Mouse (Mus musculus) limb, embryonic 12.5 days (tissue): ENCODE measurements around the gene Fgfr1op. TPM values are rescaled to one million over a fixed set of nuclear protein-coding genes. Genes with fewer than 3 reads are reported as not detected.

Experiments
- ATAC-seq: fragments of 200-750 bp; cut with Nextera tagmentation; 2 replicates; pipeline ENCODE4 v1.8.0; 2017; ENCODE audit warnings: low read depth, moderate TSS enrichment; ENCODE audit not compliant: insufficient number of reproducible peaks, insufficient read depth, low FRiP score, low TSS enrichment
- H3K27ac ChIP-seq: fragments of 300-500 bp; sonication (generic); 2 replicates; pipeline ENCODE4 v1.5.1; 2016; ENCODE audit warnings: mild to moderate bottlenecking, moderate library complexity
- H3K27me3 ChIP-seq: fragments of 300-500 bp; sonication (generic); 2 replicates; pipeline ENCODE4 v1.6.1; 2016; ENCODE audit warnings: mild to moderate bottlenecking, moderate library complexity
- H3K36me3 ChIP-seq: fragments of 300-500 bp; sonication (generic); 2 replicates; pipeline ENCODE4 v1.6.1; 2016; ENCODE audit warnings: mild to moderate bottlenecking, moderate library complexity
- H3K4me1 ChIP-seq: fragments of 300-500 bp; sonication (generic); replicated peaks from 2 replicates; pipeline ENCODE4 v1.6.1; 2016
- H3K4me2 ChIP-seq: fragments of 300-500 bp; sonication (generic); 2 replicates; pipeline ENCODE4 v1.6.1; 2016; ENCODE audit warnings: mild to moderate bottlenecking, moderate library complexity
- H3K4me3 ChIP-seq: fragments of 300-500 bp; sonication (generic); replicated peaks from 2 replicates; pipeline ENCODE4 v1.5.1; 2016; ENCODE audit warnings: mild to moderate bottlenecking
- H3K9ac ChIP-seq: fragments of 300-500 bp; sonication (generic); replicated peaks from 2 replicates; pipeline ENCODE4 v1.6.1; 2016; ENCODE audit warnings: mild to moderate bottlenecking, moderate library complexity
- H3K9me3 ChIP-seq: fragments of 300-500 bp; sonication (generic); 2 replicates; pipeline ENCODE4 v1.6.1; 2016; ENCODE audit warnings: mild to moderate bottlenecking, moderate library complexity
- WGBS: fragments of 180-500 bp; shearing (Covaris S2); methylation state at CpG from one replicate; pipeline ENCODE4 v1.1.7; 2016; 5-methylcytosine and 5-hydroxymethylcytosine counted together
- polyA plus RNA-seq: library from polyadenylated mRNA; unstranded; fragments of >200 nt; fragmentation: Nextera tagmentation; extraction: Ambion mirVana; gene quantifications from 2 replicates; pipeline ENCODE4 v1.2.1, GENCODE M21; 2016

Fgfr1op gene
- polyA plus RNA-seq, 1 experiment from 2014 or later, result 49.8 TPM

DNA sequence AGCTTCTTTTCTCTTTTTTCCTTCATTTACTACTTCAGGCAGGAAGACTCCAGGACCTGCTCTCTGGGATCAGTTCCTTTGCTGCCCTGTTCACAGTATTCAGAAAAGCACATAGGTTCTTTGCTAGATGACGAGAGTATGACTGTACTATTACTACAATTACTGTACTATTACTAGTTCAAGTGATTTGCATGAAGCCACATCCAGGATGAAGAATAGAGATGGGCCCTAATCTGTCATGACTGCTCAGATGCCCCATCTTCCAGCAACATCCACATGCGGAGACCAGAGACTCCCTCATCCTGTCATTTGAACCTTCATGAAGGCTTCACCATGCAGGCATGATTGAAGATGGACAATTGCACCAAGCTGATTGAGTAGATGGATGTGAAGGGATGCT lies 44.4 kb downstream of the Fgfr1op start:
- ATAC-seq, result no peak
- H3K36me3 ChIP-seq, result no peaks in the 10 kb centered on the region
- WGBS, result 91% methylated on average over 2 of the region's 2 CpGs

DNA sequence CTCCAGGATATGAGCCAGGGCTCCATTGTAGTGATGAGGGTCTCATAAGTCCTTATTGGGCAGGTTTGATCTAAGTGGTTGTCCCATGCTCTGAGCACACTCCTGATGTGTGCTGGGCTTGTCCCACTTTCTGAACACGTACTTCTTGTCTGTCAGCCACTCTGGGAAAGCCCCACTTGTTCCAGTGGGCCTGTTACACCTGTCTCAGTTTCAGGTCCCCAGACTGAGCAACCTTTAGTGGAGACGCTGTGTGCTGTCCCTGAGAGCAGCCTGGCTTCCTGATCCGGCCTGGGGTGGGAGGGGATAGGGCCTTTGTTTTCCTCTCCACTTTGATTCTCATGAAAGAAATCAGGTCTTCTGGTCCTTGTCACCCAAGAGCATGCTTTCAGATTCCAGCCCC lies 44.9 kb downstream of the Fgfr1op start:
- Histone ChIP-seq H3K4me1 (no peaks in the 10 kb centered on the region), H3K9ac (no peak overlapping the region), H3K27me3 (no peaks in the 10 kb centered on the region), H3K36me3 (no peaks in the 10 kb centered on the region), H3K27ac (no peak overlapping the region), H3K4me2 (no peak overlapping the region), H3K9me3 (no peaks in the 10 kb centered on the region), H3K4me3 (no peak overlapping the region)
- ATAC-seq, result no peak
- WGBS, result 61% methylated on average over 3 of the region's 3 CpGs

More for the DNA sequence above, 44.4 kb downstream of the Fgfr1op start:
- no peaks in the 10 kb centered on the region for H3K27me3 ChIP-seq
- H3K4me2 ChIP-seq, result no peak overlapping the region
- H3K9ac ChIP-seq, result no peak overlapping the region
- H3K4me1 ChIP-seq, result no peaks in the 10 kb centered on the region
- H3K9me3 ChIP-seq, result no peaks in the 10 kb centered on the region
- H3K27ac ChIP-seq, result no peak overlapping the region
- no peak overlapping the region for H3K4me3 ChIP-seq

DNA sequence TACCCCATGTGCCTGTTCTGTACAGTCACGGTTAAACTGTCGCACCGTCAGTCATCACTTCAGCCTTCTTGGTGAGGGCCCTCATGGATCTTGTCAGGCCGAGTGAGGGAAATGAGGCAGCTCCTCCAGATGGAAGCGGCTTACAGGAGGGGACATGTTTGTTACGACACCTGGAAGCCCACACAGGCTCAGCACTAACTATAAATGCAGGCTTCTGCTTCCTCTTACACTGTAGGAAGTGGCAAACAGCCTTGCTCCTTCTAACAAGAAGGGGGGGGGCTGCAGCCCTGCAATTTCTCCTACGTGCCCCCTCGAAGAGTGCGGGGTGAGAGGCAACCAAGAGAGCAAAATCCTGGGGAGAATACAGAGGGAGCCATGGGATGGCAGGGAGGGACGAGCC lies 45.4 kb downstream of the Fgfr1op start:
- no peak for ATAC-seq
- Histone ChIP-seq H3K4me2 (no peak overlapping the region), H3K4me3 (no peak overlapping the region), H3K36me3 (no peaks in the 10 kb centered on the region), H3K9me3 (no peaks in the 10 kb centered on the region), H3K27ac (no peak overlapping the region), H3K4me1 (no peaks in the 10 kb centered on the region), H3K27me3 (no peaks in the 10 kb centered on the region), H3K9ac (no peak overlapping the region)
- 76% methylated on average over 10 of the region's 10 CpGs for WGBS

DNA sequence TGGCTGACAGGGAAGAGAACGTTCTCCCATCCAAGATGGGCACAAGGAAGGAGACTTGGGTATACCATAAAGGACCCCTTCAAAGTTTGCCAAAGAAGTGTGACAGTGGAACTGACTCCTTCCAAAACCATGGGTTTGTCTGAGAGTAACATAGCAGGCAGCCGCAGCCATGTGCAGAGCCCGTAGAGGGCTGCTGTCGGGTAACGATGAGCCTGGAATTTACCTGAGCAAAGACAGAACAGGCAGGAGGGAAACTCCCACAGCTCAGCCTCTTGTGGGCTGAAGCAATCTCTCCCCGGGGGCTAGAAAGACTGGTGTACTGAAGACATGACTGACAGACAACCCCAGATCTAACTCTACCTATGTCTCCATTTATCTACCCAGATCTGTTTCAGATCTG lies 46.1 kb downstream of the Fgfr1op start:
- Histone ChIP-seq H3K9ac (no peak overlapping the region), H3K4me1 (no peaks in the 10 kb centered on the region), H3K36me3 (no peaks in the 10 kb centered on the region), H3K9me3 (no peaks in the 10 kb centered on the region), H3K27ac (no peak overlapping the region), H3K4me2 (no peak overlapping the region), H3K4me3 (no peak overlapping the region), H3K27me3 (no peaks in the 10 kb centered on the region)
- WGBS, result 85% methylated on average over 6 of the region's 6 CpGs
- no peak for ATAC-seq

DNA sequence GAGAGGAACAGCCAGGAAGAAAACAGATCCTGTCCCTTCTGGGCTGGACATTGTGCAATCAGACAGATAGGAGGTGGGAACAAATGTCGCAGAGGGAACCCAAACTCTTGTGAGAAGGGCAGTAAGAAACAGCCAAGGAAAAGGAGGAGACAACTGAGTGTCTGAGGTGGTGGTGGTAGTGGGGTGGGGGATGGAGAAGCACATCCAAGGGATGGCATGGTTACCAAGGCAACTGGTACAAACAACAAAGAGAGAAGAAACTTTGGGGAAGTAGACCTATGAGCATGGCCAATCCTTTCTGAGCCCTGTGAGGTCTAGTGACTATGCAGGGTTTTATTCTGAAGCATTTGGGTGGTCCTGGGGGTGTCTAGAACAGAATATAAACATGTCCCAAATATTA lies 49.1 kb downstream of the Fgfr1op start:
- no peaks in the 10 kb centered on the region for H3K4me1 ChIP-seq
- no peaks in the 10 kb centered on the region for H3K36me3 ChIP-seq
- H3K27ac ChIP-seq, result no peak overlapping the region
- no peak for ATAC-seq
- no peaks in the 10 kb centered on the region for H3K9me3 ChIP-seq
- no peaks in the 10 kb centered on the region for H3K27me3 ChIP-seq
- no peak overlapping the region for H3K4me2 ChIP-seq
- no peak overlapping the region for H3K9ac ChIP-seq
- no peak overlapping the region for H3K4me3 ChIP-seq
- 91% methylated on average over 1 of the region's 1 CpGs for WGBS

DNA sequence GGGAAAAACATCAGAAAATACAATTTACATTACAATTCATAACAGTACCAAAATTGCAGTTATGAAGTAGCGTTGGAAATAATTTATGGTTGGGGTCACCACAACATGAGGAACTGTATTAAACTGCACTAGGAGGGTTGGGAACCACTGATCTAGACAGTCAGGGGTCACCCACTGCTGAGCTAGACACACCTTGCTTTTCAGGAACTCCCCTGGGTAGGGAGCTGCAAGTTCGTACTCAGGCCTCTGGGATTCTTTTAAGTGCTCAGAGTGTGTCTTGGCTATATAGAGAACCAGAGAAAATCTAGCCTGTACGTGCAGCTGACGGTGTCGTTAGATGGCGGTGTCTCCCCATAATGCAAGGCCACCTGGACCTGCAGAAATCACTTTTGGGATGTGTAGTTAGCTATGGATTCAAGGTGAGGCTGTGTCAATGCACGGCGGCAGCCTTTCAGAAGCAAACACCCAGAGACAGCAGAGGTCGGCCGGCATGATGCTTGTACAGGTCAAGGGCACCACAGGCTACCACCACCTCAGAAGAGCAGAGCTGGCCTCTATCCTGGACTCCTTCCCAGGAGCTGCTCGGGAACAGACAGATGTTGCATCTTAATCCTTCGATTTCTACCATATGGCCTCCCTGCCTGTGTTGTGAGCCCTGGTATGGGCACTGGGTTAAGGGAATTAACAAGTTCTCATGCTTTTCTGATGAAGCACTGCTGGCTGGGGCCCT lies 49.9 kb downstream of the Fgfr1op start:
- WGBS, result 88% methylated on average over 12 of the region's 12 CpGs
- no peaks in the 10 kb centered on the region for H3K36me3 ChIP-seq

DNA sequence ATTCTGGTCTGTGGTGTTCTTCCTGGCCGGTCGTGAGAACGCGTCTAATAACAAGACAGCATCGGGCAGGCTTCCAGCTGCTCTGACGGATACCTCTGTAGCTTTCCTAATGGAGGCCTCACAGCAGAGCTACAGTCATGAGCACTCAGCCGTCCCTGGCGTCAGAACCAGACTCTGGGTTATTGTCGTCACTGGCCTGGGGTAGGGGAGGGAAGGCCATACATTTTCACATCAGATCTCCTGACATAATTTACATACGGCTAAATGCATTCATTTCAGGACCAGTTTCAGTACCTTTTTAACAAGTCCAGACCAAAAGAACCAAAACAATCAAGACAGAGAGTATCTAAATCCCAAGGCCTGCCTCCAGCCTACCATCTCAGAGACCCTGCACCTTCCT lies 57.9 kb downstream of the Fgfr1op start:
- H3K4me1 ChIP-seq, result no peaks in the 10 kb centered on the region
- ATAC-seq, result no peak
- 90% methylated on average over 10 of the region's 10 CpGs for WGBS
- H3K4me2 ChIP-seq, result no peak overlapping the region
- H3K9me3 ChIP-seq, result no peaks in the 10 kb centered on the region
- no peak overlapping the region for H3K27ac ChIP-seq
- H3K4me3 ChIP-seq, result no peak overlapping the region
- no peaks in the 10 kb centered on the region for H3K27me3 ChIP-seq
- no peak overlapping the region for H3K9ac ChIP-seq
- H3K36me3 ChIP-seq, result no peaks in the 10 kb centered on the region

More for the DNA sequence above, 49.9 kb downstream of the Fgfr1op start:
- Histone ChIP-seq H3K9ac (no peak overlapping the region), H3K4me2 (no peak overlapping the region), H3K9me3 (no peaks in the 10 kb centered on the region), H3K4me1 (no peaks in the 10 kb centered on the region), H3K4me3 (no peak overlapping the region), H3K27me3 (no peaks in the 10 kb centered on the region), H3K27ac (no peak overlapping the region)
- no peak for ATAC-seq

DNA sequence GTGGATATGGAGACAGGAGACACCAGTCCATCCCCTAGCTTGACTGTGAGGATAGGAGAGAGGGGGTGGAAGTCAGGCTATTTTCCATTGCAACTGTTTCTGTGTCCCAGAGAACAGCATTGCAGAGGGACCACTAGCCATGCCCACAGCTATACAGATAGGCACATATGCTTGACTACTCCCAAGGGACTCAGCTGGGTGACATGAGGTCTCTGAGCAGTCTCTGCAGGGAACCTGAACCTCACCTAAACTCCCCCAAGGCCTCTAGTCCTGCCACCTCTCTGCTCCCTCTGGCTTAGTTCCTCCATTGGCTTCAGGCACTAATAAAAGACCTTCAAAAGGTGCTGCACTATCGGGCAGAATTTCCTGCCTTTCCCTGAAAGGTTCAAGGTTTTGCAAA lies 58.8 kb downstream of the Fgfr1op start:
- no peak overlapping the region for H3K4me2 ChIP-seq
- no peaks in the 10 kb centered on the region for H3K4me1 ChIP-seq
- no peaks in the 10 kb centered on the region for H3K36me3 ChIP-seq
- no peak overlapping the region for H3K9ac ChIP-seq
- no peak overlapping the region for H3K4me3 ChIP-seq
- H3K27me3 ChIP-seq, result no peaks in the 10 kb centered on the region
- 72% methylated on average over 1 of the region's 1 CpGs for WGBS
- no peak overlapping the region for H3K27ac ChIP-seq
- H3K9me3 ChIP-seq, result no peaks in the 10 kb centered on the region
- ATAC-seq, result no peak

DNA sequence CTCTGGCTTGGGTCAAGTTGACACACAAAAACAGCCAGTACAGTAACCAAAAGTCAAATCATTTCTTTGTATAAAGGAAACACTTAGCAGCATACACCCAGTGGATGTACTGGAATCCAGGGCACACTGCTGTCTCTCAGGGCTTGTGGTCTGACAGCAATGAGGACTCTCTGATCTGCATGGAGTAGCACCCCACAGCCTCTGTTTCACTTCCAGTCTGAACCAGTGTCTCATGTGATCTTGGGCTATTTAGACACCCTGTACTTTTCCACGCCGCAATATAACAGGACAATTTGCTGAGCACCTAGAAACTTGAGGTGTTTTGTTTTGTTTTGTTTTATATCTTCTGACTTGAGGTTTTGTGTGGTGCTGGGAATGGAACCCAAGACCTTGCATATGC lies 59.9 kb downstream of the Fgfr1op start:
- no peak for ATAC-seq
- Histone ChIP-seq H3K4me2 (no peak overlapping the region), H3K27me3 (no peaks in the 10 kb centered on the region), H3K4me3 (no peak overlapping the region), H3K27ac (no peak overlapping the region), H3K9me3 (no peaks in the 10 kb centered on the region), H3K9ac (no peak overlapping the region), H3K4me1 (no peaks in the 10 kb centered on the region), H3K36me3 (no peaks in the 10 kb centered on the region)
- 97% methylated on average over 2 of the region's 2 CpGs for WGBS

DNA sequence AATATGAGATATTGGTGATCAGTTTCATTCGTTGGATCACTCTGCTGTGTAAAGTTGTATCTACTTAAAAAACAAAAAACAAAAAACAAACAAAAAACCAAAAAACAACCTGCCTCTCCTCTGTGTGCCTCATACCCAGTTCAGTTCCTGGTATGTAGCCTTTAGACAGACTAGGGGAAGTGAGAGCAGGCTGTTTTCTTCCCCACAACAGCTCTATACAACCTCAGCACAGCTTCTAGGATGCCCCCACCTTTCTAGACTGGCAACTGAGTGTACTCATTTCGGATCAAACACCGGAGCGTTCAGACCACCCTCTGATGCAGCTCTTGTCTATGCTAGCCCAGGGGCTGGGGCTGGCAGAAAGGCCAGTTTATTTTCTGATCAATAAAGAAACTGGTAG lies 60.4 kb downstream of the Fgfr1op start:
- WGBS, result 75% methylated on average over 4 of the region's 4 CpGs

DNA sequence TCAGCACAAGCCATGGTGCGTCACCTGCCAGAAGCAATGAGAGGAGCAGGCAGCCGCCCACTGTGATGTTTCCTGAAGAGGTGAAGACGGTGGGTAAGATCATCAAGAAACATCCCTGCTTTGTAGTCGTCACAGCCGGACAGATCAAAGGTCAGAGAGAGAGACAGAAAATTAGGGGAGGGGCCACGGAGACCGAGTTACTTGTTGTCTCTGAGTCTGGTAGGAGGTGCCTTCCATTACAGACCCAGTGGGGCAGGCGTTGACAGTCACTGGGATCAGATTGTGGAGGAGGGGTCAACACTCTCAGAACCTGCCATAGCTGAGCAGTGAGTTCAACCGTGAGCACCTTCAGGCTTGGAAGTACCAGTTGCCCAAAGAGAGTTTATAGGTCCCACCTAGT lies 63.3 kb downstream of the Fgfr1op start:
- Histone ChIP-seq H3K4me2 (no peak overlapping the region), H3K9ac (no peak overlapping the region), H3K4me3 (no peak overlapping the region), H3K4me1 (no peaks in the 10 kb centered on the region), H3K36me3 (no peaks in the 10 kb centered on the region), H3K27me3 (no peaks in the 10 kb centered on the region), H3K27ac (no peak overlapping the region), H3K9me3 (no peaks in the 10 kb centered on the region)
- WGBS, result 39% methylated on average over 9 of the region's 9 CpGs
- no peak for ATAC-seq

More for the DNA sequence above, 60.4 kb downstream of the Fgfr1op start:
- Histone ChIP-seq H3K4me1 (no peaks in the 10 kb centered on the region), H3K27ac (no peak overlapping the region), H3K36me3 (no peaks in the 10 kb centered on the region), H3K4me3 (no peak overlapping the region), H3K4me2 (no peak overlapping the region), H3K27me3 (no peaks in the 10 kb centered on the region), H3K9me3 (no peaks in the 10 kb centered on the region), H3K9ac (no peak overlapping the region)
- no peak for ATAC-seq

DNA sequence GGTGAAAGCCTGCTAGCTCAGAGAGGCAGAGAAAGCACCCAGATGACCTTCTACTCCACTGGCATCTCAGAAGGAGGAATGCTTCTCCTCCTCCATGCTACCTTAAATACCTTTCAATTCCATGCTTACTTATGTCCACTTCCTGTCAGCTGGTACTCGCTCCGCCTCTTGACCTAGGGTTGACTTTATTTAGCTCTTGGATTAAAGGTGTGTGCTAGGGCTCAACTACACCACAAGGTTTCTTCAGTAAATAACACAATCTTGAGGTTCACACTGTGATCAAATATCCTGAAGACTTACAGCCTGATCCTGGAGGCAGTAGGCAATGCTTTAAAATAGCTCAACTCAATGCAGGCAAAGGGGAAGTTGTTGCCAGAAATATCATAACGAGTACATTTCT lies 64.3 kb downstream of the Fgfr1op start:
- no peak overlapping the region for H3K4me2 ChIP-seq
- ATAC-seq, result no peak
- no peaks in the 10 kb centered on the region for H3K27me3 ChIP-seq
- no peak overlapping the region for H3K4me3 ChIP-seq
- H3K9ac ChIP-seq, result no peak overlapping the region
- no peak overlapping the region for H3K27ac ChIP-seq
- no peaks in the 10 kb centered on the region for H3K36me3 ChIP-seq
- H3K4me1 ChIP-seq, result no peaks in the 10 kb centered on the region
- H3K9me3 ChIP-seq, result no peaks in the 10 kb centered on the region
- 84% methylated on average over 3 of the region's 3 CpGs for WGBS
